Mouse (Mus musculus): ENCODE results near the gene Eps8.

The Eps8 gene

GRCm38 (mm10) chr6:137654776-137655175 lies at the start of gene Eps8:
Gene Eps8 (minus strand): TSS chr6:137654876.
- DNase-seq (ENCODE audit: low spot score in 2 of 2), result no peak

- DNase-seq (ENCODE audit: low spot score in 2 of 2), result no peak
Observed at GRCm38 (mm10) chr6:137703431-137703830, 48.8 kb upstream of the Eps8 start.

GRCm38 (mm10) chr6:137702918-137703317 lies 48.2 kb upstream of the Eps8 start:
- DNase-seq (ENCODE audit: low spot score in 2 of 2), result no peak

GRCm38 (mm10) chr6:137702186-137702585 lies 47.5 kb upstream of the Eps8 start:
- DNase-seq (ENCODE audit: low spot score in 2 of 2), result no peak

- DNase-seq (ENCODE audit: low spot score in 2 of 2), result no peak
Observed at GRCm38 (mm10) chr6:137699434-137699833, 44.8 kb upstream of the Eps8 start.

- no peak for DNase-seq (ENCODE audit: low spot score in 2 of 2)
Observed at GRCm38 (mm10) chr6:137696445-137697204, 41.9 kb upstream of the Eps8 start.

GRCm38 (mm10) chr6:137695046-137695445 lies 40.4 kb upstream of the Eps8 start:
- DNase-seq (ENCODE audit: low spot score in 2 of 2), result no peak

GRCm38 (mm10) chr6:137694310-137694709 lies 39.6 kb upstream of the Eps8 start:
- DNase-seq (ENCODE audit: low spot score in 2 of 2), result no peak

GRCm38 (mm10) chr6:137690550-137691119 lies 36.0 kb upstream of the Eps8 start:
- DNase-seq (ENCODE audit: low spot score in 2 of 2), result no peak

GRCm38 (mm10) chr6:137688506-137689105 lies 33.9 kb upstream of the Eps8 start:
- no peak for DNase-seq (ENCODE audit: low spot score in 2 of 2)

GRCm38 (mm10) chr6:137688079-137688478 lies 33.4 kb upstream of the Eps8 start:
- DNase-seq (ENCODE audit: low spot score in 2 of 2), result no peak

GRCm38 (mm10) chr6:137687667-137688066 lies 33.0 kb upstream of the Eps8 start:
- no peak for DNase-seq (ENCODE audit: low spot score in 2 of 2)

- DNase-seq (ENCODE audit: low spot score in 2 of 2), result no peak
Observed at GRCm38 (mm10) chr6:137682629-137683028, 28.0 kb upstream of the Eps8 start.

- no peak for DNase-seq (ENCODE audit: low spot score in 2 of 2)
Observed at GRCm38 (mm10) chr6:137681000-137681399, 26.3 kb upstream of the Eps8 start.

- no peak for DNase-seq (ENCODE audit: low spot score in 2 of 2)
Observed at GRCm38 (mm10) chr6:137676581-137676980, 21.9 kb upstream of the Eps8 start.

GRCm38 (mm10) chr6:137675556-137675955 lies 20.9 kb upstream of the Eps8 start:
- DNase-seq (ENCODE audit: low spot score in 2 of 2), result no peak

- no peak for DNase-seq (ENCODE audit: low spot score in 2 of 2)
Observed at GRCm38 (mm10) chr6:137673301-137673700, 18.6 kb upstream of the Eps8 start.

GRCm38 (mm10) chr6:137671561-137671960 lies 16.9 kb upstream of the Eps8 start:
- DNase-seq (ENCODE audit: low spot score in 2 of 2), result no peak

GRCm38 (mm10) chr6:137670820-137671219 lies 16.1 kb upstream of the Eps8 start:
- DNase-seq (ENCODE audit: low spot score in 2 of 2), result no peak

- no peak for DNase-seq (ENCODE audit: low spot score in 2 of 2)
Observed at GRCm38 (mm10) chr6:137669876-137670275, 15.2 kb upstream of the Eps8 start.

- DNase-seq (ENCODE audit: low spot score in 2 of 2), result no peak
Observed at GRCm38 (mm10) chr6:137669433-137669832, 14.8 kb upstream of the Eps8 start.

GRCm38 (mm10) chr6:137668331-137668730 lies 13.7 kb upstream of the Eps8 start:
- DNase-seq (ENCODE audit: low spot score in 2 of 2), result no peak

- DNase-seq (ENCODE audit: low spot score in 2 of 2), result no peak
Observed at GRCm38 (mm10) chr6:137667665-137668064, 13.0 kb upstream of the Eps8 start.

All from natural killer cell, adult 2 months (primary cell).